Mouse (Mus musculus): ENCODE data around the gene Mturn. TPM values are rescaled to one million over a fixed set of nuclear protein-coding genes. Genes with fewer than 3 reads are reported as not detected.

Gene Mturn
- polyA plus RNA-seq, 1 experiment from 2014 or later, result 8.7 TPM

DNA sequence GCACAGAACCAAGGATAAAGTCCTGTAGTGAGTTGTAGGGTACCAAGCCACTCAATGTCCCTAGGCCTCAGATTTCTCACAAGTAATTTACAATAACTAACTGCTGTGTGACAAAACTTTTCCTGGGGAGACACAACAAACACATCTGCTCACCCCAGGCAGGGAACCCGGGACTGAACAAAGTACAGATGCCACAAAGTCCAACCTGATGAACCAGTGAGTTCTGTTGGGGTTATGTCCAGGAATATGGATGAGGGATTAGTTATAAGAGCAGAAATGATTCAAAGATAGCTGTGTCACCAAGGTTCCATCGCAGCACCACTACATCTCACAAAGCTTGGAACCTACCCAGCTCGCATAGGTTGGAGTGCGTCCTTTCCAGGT is 39.8 kb downstream of the Mturn start:
- H3K9me3 ChIP-seq (ENCODE audit: low read length), result no peaks in the 10 kb centered on the region

DNA sequence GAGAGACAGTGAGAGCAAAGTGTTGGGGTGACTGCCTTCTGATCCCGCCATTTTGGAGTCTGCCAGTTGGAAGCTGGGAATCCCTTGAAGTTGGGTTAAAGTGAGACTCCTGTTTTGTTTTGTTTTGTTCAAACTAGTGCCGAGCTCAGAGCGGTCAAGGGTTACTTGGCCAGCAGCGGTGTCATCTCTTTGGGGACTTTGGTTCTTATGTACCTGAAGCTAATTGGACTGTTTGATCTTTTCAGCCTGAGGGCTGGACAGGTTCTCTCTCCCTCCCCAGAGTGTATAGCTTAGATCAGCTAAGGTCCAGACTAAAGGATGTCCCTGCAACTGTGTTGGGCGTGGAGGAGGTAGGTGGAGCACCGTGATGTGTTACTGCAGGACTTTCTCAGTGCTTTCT is 44.9 kb downstream of the Mturn start:
- no peak overlapping the region for H3K4me3 ChIP-seq (ENCODE audit: low read length)
- no peak for ATAC-seq (ENCODE audit: low FRiP score, low TSS enrichment)
- H3K4me2 ChIP-seq (replicated peaks; ENCODE audit: low read depth, low read length), result no peak overlapping the region
- no peak overlapping the region for H3K9ac ChIP-seq (replicated peaks; ENCODE audit: low read length)
- no peaks in the 10 kb centered on the region for H3K36me3 ChIP-seq (ENCODE audit: insufficient read depth, low read length)
- no peaks in the 10 kb centered on the region for H3K9me3 ChIP-seq (ENCODE audit: low read length)
- no peak overlapping the region for H3K27ac ChIP-seq (ENCODE audit: low read length)
- no peaks in the 10 kb centered on the region for H3K27me3 ChIP-seq (ENCODE audit: insufficient read depth, low read length)
- 77% methylated on average over 6 of the region's 6 CpGs for WGBS
- H3K4me1 ChIP-seq (ENCODE audit: insufficient read depth, low read length), result no peaks in the 10 kb centered on the region

More for the DNA sequence above, 39.8 kb downstream of the Mturn start:
- H3K36me3 ChIP-seq (ENCODE audit: insufficient read depth, low read length), result no peaks in the 10 kb centered on the region
- H3K4me3 ChIP-seq (ENCODE audit: low read length), result no peak overlapping the region
- no peak overlapping the region for H3K27ac ChIP-seq (ENCODE audit: low read length)
- H3K4me2 ChIP-seq (replicated peaks; ENCODE audit: low read depth, low read length), result no peak overlapping the region
- WGBS, result 91% methylated on average over 4 of the region's 4 CpGs
- ATAC-seq (ENCODE audit: low FRiP score, low TSS enrichment), result no peak
- no peak overlapping the region for H3K9ac ChIP-seq (replicated peaks; ENCODE audit: low read length)
- no peaks in the 10 kb centered on the region for H3K27me3 ChIP-seq (ENCODE audit: insufficient read depth, low read length)
- no peaks in the 10 kb centered on the region for H3K4me1 ChIP-seq (ENCODE audit: insufficient read depth, low read length)

DNA sequence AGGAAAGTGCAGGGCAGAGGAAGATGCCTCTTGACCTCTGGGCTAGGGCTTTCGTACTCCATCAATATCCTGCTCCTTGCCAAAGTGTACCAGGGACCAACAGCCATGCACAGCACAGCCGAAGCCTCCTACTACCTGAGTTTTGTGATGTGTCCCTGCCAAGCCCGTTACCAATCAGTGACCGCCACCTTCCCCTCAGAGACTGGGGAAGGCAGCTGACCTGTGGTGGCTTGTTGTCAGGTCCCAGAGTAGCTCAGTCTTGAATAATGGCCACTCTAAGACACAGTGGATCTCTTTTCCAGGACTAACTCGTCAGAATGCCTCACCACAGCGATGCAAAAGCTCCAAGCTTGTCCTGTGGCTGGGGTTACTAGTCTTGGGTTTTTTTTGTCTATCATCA is 45.4 kb downstream of the Mturn start:
- H3K27ac ChIP-seq (ENCODE audit: low read length), result no peak overlapping the region
- no peak overlapping the region for H3K9ac ChIP-seq (replicated peaks; ENCODE audit: low read length)
- H3K36me3 ChIP-seq (ENCODE audit: insufficient read depth, low read length), result no peaks in the 10 kb centered on the region
- 80% methylated on average over 6 of the region's 6 CpGs for WGBS
- no peaks in the 10 kb centered on the region for H3K4me1 ChIP-seq (ENCODE audit: insufficient read depth, low read length)
- H3K9me3 ChIP-seq (ENCODE audit: low read length), result no peaks in the 10 kb centered on the region
- no peak for ATAC-seq (ENCODE audit: low FRiP score, low TSS enrichment)
- no peak overlapping the region for H3K4me3 ChIP-seq (ENCODE audit: low read length)
- H3K27me3 ChIP-seq (ENCODE audit: insufficient read depth, low read length), result no peaks in the 10 kb centered on the region
- H3K4me2 ChIP-seq (replicated peaks; ENCODE audit: low read depth, low read length), result no peak overlapping the region

DNA sequence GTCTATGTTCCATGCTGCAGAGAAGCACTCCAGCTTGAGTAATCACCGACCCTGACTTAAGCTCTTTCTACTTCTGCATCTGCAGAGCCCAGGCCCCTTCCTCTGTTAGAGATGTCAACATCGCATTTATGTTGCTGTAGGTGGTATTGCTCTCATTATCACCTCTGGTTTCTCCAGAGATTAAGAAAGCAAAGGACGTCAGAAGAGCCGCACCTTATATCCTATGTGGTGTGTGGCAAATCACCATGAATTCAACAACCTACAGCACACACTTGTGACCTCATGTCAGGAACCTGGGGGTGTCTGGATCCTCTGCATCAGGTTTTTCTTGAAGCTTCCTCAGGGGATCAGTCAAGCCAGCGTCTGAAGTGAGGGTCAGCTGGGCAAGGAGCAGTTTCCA is 46.0 kb downstream of the Mturn start:
- WGBS, result 90% methylated on average over 5 of the region's 5 CpGs
- Histone ChIP-seq H3K27me3 (ENCODE audit: insufficient read depth, low read length) (no peaks in the 10 kb centered on the region), H3K27ac (ENCODE audit: low read length) (no peak overlapping the region), H3K4me2 (replicated peaks; ENCODE audit: low read depth, low read length) (no peak overlapping the region), H3K36me3 (ENCODE audit: insufficient read depth, low read length) (no peaks in the 10 kb centered on the region), H3K9me3 (ENCODE audit: low read length) (no peaks in the 10 kb centered on the region), H3K4me3 (ENCODE audit: low read length) (no peak overlapping the region), H3K9ac (replicated peaks; ENCODE audit: low read length) (no peak overlapping the region), H3K4me1 (ENCODE audit: insufficient read depth, low read length) (no peaks in the 10 kb centered on the region)
- no peak for ATAC-seq (ENCODE audit: low FRiP score, low TSS enrichment)

DNA sequence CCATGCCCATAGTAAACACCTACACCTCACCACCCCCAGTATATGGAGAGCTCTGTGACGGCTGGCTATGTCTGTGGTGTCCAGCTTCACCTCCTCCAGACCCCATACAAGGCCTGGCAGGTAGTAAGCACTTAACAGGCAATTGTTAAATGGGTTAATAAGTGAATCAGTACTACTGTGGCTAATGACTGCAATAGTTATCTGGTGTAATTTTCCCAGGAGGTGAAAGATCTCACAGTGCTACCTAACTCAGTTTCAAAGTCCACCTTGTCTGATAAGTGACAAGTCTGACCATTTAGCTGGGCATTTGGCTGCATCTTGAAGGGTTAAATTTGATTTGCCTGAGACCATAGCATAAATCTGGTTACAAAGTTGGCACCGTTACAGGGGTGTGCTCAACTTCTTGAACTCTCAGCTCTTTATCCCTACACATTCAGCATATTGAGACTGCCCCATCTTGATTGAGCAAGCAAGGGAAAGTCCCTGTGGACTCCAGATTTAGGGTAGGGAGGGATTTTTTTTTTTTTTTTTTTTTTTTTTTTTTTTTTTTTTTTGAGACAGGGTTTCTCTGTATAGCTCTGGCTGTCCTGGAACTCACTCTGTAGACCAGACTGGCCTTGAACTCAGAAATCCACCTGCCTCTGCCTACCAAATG is 48.2 kb downstream of the Mturn start:
- Histone ChIP-seq H3K9ac (replicated peaks; ENCODE audit: low read length) (no peak overlapping the region), H3K4me1 (ENCODE audit: insufficient read depth, low read length) (no peaks in the 10 kb centered on the region), H3K36me3 (ENCODE audit: insufficient read depth, low read length) (no peaks in the 10 kb centered on the region), H3K4me3 (ENCODE audit: low read length) (no peak overlapping the region), H3K27ac (ENCODE audit: low read length) (no peak overlapping the region), H3K9me3 (ENCODE audit: low read length) (no peaks in the 10 kb centered on the region), H3K4me2 (replicated peaks; ENCODE audit: low read depth, low read length) (no peak overlapping the region), H3K27me3 (ENCODE audit: insufficient read depth, low read length) (no peaks in the 10 kb centered on the region)
- 64% methylated on average over 2 of the region's 2 CpGs for WGBS
- no peak; the same call in 1 of the 2 replicates for ATAC-seq (ENCODE audit: low FRiP score, low TSS enrichment)

DNA sequence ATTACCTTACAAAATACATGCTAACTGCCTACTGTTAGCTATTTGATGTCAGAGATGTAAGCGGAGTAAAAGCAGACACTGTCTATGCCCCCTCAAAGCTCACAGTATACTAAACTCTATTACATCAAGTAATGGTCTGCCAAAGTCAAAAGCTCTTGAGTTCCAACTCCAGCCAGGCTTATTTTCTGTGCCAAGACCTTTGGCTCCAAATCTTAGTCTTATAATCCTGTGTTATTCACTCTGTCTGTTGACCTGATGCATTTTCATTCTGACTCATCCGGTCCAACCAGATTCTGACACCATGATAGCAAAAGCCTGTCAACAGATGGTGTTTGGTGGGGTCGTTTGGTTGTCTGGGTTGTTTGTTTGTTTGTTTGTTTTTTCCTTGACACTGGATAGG is 50.3 kb downstream of the Mturn start:
- Histone ChIP-seq H3K4me1 (ENCODE audit: insufficient read depth, low read length) (no peaks in the 10 kb centered on the region), H3K36me3 (ENCODE audit: insufficient read depth, low read length) (no peaks in the 10 kb centered on the region), H3K9ac (replicated peaks; ENCODE audit: low read length) (no peak overlapping the region), H3K27me3 (ENCODE audit: insufficient read depth, low read length) (no peaks in the 10 kb centered on the region), H3K4me2 (replicated peaks; ENCODE audit: low read depth, low read length) (no peak overlapping the region), H3K9me3 (ENCODE audit: low read length) (no peaks in the 10 kb centered on the region), H3K27ac (ENCODE audit: low read length) (no peak overlapping the region), H3K4me3 (ENCODE audit: low read length) (no peak overlapping the region)
- no peak for ATAC-seq (ENCODE audit: low FRiP score, low TSS enrichment)
- 78% methylated on average over 3 of the region's 3 CpGs for WGBS

DNA sequence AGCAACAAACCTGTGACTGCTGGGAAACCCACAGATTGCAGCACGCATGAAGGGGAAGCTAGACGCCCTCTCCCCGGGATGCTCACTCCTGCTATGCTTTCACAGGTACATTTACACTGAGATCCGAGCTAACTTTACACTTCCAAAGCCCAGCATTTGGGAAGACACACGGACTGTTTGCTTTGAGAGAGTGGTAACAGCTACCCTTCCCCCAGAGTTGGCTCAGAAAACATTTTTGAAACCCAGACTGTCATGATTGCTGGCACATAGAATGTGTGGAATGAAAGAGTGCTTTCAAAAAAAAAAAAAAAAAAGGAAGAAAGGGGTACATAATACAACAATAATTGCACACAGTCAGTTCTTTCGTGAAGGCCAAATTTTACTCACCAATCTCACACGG is 51.3 kb downstream of the Mturn start:
- Histone ChIP-seq H3K4me2 (replicated peaks; ENCODE audit: low read depth, low read length) (no peak overlapping the region), H3K27ac (ENCODE audit: low read length) (no peak overlapping the region), H3K4me3 (ENCODE audit: low read length) (no peak overlapping the region), H3K4me1 (ENCODE audit: insufficient read depth, low read length) (no peaks in the 10 kb centered on the region), H3K9ac (replicated peaks; ENCODE audit: low read length) (no peak overlapping the region), H3K36me3 (ENCODE audit: insufficient read depth, low read length) (no peaks in the 10 kb centered on the region), H3K9me3 (ENCODE audit: low read length) (no peaks in the 10 kb centered on the region), H3K27me3 (ENCODE audit: insufficient read depth, low read length) (no peaks in the 10 kb centered on the region)
- WGBS, result 65% methylated on average over 7 of the region's 7 CpGs
- ATAC-seq (ENCODE audit: low FRiP score, low TSS enrichment), result no peak

DNA sequence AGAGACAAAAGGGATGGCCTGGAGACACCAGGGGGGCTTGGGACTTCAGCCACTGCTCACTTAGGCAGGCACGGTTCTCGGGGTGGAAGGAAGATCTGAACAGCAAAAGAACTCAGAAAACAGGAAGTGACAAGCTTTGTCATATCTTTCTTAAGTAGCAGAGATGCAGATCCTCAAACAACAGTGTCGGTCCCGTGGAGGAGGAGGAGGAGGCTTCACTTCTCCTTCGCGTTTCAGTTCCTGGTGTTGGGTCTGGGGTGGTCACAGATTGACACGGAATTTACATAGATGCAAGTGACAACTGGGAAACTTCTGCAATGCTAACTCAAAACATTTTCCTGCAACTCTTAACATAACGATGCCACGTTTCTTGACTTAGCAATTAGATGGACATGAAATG is 54.7 kb downstream of the Mturn start:
- ATAC-seq (ENCODE audit: low FRiP score, low TSS enrichment), result no peak
- H3K9ac ChIP-seq (replicated peaks; ENCODE audit: low read length), result no peak overlapping the region
- H3K4me2 ChIP-seq (replicated peaks; ENCODE audit: low read depth, low read length), result no peak overlapping the region
- H3K27me3 ChIP-seq (ENCODE audit: insufficient read depth, low read length), result no peaks in the 10 kb centered on the region
- 76% methylated on average over 9 of the region's 9 CpGs for WGBS
- H3K9me3 ChIP-seq (ENCODE audit: low read length), result no peaks in the 10 kb centered on the region
- no peak overlapping the region for H3K4me3 ChIP-seq (ENCODE audit: low read length)
- no peaks in the 10 kb centered on the region for H3K4me1 ChIP-seq (ENCODE audit: insufficient read depth, low read length)
- H3K27ac ChIP-seq (ENCODE audit: low read length), result no peak overlapping the region
- no peaks in the 10 kb centered on the region for H3K36me3 ChIP-seq (ENCODE audit: insufficient read depth, low read length)

DNA sequence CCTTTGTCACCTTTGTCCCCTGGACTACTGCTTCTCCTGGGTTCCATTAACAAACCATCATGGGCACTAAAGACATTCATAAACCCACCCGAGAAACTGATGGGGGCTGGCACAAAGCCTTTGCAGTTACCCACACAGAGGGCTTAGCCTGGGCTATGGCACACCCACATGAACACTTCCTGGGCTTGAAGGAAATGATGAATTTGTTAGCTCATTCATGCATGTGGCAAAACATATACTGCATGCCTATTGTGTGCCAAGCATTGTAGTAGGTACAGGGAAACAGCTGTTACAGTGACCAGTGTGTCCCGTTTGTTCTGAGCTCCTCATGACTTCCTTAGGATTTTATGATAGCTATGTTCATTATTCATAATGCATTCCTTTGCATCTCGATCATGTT is 55.8 kb downstream of the Mturn start:
- H3K9ac ChIP-seq (replicated peaks; ENCODE audit: low read length), result no peak overlapping the region
- H3K27ac ChIP-seq (ENCODE audit: low read length), result no peak overlapping the region
- H3K36me3 ChIP-seq (ENCODE audit: insufficient read depth, low read length), result no peaks in the 10 kb centered on the region
- no peaks in the 10 kb centered on the region for H3K4me1 ChIP-seq (ENCODE audit: insufficient read depth, low read length)
- ATAC-seq (ENCODE audit: low FRiP score, low TSS enrichment), result no peak
- WGBS, result 69% methylated on average over 3 of the region's 3 CpGs
- no peak overlapping the region for H3K4me2 ChIP-seq (replicated peaks; ENCODE audit: low read depth, low read length)
- no peak overlapping the region for H3K4me3 ChIP-seq (ENCODE audit: low read length)
- no peaks in the 10 kb centered on the region for H3K9me3 ChIP-seq (ENCODE audit: low read length)
- H3K27me3 ChIP-seq (ENCODE audit: insufficient read depth, low read length), result no peaks in the 10 kb centered on the region

DNA sequence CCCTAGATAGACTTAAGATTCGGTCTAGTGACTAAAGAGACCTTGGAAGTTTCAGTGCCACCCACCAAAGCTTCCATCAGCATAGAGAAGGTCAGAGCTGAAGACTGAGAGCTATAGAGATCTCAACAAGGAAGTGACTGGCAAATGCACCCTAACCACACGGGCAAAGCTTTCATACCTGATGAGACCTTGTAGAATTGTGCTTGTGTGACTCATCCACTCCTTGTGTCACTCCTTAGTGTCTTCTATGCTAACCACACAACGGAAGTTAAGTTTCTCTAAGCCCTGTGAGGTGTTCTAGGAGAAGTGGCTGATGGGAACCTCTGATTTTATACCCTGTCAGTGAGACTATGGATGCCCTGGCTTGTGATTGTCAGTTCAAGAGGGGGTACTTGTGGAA is 56.3 kb downstream of the Mturn start:
- no peaks in the 10 kb centered on the region for H3K36me3 ChIP-seq (ENCODE audit: insufficient read depth, low read length)
- H3K27ac ChIP-seq (ENCODE audit: low read length), result no peak overlapping the region
- no peak overlapping the region for H3K9ac ChIP-seq (replicated peaks; ENCODE audit: low read length)
- ATAC-seq (ENCODE audit: low FRiP score, low TSS enrichment), result no peak
- no peaks in the 10 kb centered on the region for H3K4me1 ChIP-seq (ENCODE audit: insufficient read depth, low read length)
- no peaks in the 10 kb centered on the region for H3K9me3 ChIP-seq (ENCODE audit: low read length)
- H3K4me3 ChIP-seq (ENCODE audit: low read length), result no peak overlapping the region
- H3K4me2 ChIP-seq (replicated peaks; ENCODE audit: low read depth, low read length), result no peak overlapping the region
- 71% methylated on average over 3 of the region's 3 CpGs for WGBS
- no peaks in the 10 kb centered on the region for H3K27me3 ChIP-seq (ENCODE audit: insufficient read depth, low read length)

All from kidney, embryonic 16.5 days (tissue).